Mouse (Mus musculus): ENCODE results near the gene Sin3b. TPM values are rescaled to one million over a fixed set of nuclear protein-coding genes. Genes with fewer than 3 reads are reported as not detected.
"Not testable (repeated sequence)": the region's sequence is repeated elsewhere in the genome, so short reads cannot be mapped to it uniquely, and the experiment has no call there.

Gene Sin3b
- polyA plus RNA-seq, 1 experiment from 2014 or later, result 182 TPM

GRCm38 (mm10) chr8:72683572-72684099, 39.4 kb upstream of the Sin3b start:
- WGBS, result 95% methylated on average over 5 of the region's 5 CpGs
- not testable (repeated sequence) for H3K4me3 ChIP-seq (ENCODE audit: low read length); H3K4me1 ChIP-seq (ENCODE audit: control insufficient read depth, insufficient read depth, low read length); H3K9me3 ChIP-seq (ENCODE audit: control insufficient read depth, low read length); H3K9ac ChIP-seq (ENCODE audit: low read depth, low read length); H3K27me3 ChIP-seq (ENCODE audit: control insufficient read depth, insufficient read depth, low read length); H3K36me3 ChIP-seq (ENCODE audit: control insufficient read depth, insufficient read depth, low read length); ATAC-seq (ENCODE audit: low FRiP score, low TSS enrichment); H3K4me2 ChIP-seq (replicated peaks; ENCODE audit: low read depth, low read length); H3K27ac ChIP-seq (ENCODE audit: low read depth, low read length)

- H3K4me1 ChIP-seq (ENCODE audit: control insufficient read depth, insufficient read depth, low read length), result no peaks in the 10 kb centered on the region
- no peak overlapping the region for H3K4me3 ChIP-seq (ENCODE audit: low read length)
- no peaks in the 10 kb centered on the region for H3K36me3 ChIP-seq (ENCODE audit: control insufficient read depth, insufficient read depth, low read length)
- no peaks in the 10 kb centered on the region for H3K9me3 ChIP-seq (ENCODE audit: control insufficient read depth, low read length)
- H3K27me3 ChIP-seq (ENCODE audit: control insufficient read depth, insufficient read depth, low read length), result no peaks in the 10 kb centered on the region
- 97% methylated on average over 2 of the region's 2 CpGs for whole genome bisulfite sequencing
- no peak overlapping the region for H3K27ac ChIP-seq (ENCODE audit: low read depth, low read length)
- no peak for ATAC-seq (ENCODE audit: low FRiP score, low TSS enrichment)
- no peak overlapping the region for H3K4me2 ChIP-seq (replicated peaks; ENCODE audit: low read depth, low read length)
- no peak overlapping the region for H3K9ac ChIP-seq (ENCODE audit: low read depth, low read length)
These were observed 24.6 kb upstream of the Sin3b start for GRCm38 (mm10) chr8:72698349-72698926.

GRCm38 (mm10) chr8:72712569-72712968, 10.5 kb upstream of the Sin3b start:
- H3K4me3 ChIP-seq (ENCODE audit: low read length), result no peak overlapping the region

DNA sequence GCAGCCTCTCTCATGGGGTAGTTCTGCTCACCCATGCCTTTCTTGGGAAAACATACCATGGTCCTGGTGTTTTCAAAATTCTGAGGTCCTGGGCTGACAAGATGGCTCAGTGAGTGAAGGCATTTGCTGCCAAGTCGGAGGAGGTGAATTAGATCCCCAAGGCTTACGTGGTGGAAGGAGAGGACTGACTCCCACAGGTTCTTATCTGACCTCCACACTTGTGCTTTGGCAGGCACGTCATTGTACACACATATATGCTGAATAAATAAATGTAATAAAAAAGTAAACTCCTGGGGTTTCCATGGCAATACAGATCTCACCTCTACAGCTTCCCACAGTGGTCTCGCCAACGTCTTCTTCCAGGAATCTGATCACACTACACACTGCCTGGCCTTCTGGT, 6.5 kb upstream of the Sin3b start:
- H3K4me2 ChIP-seq (replicated peaks; ENCODE audit: low read depth, low read length), result no peak overlapping the region
- H3K9me3 ChIP-seq (ENCODE audit: control insufficient read depth, low read length), result no peaks in the 10 kb centered on the region
- 71% methylated on average over 5 of the region's 5 CpGs for WGBS

More at GRCm38 (mm10) chr8:72712569-72712968, 10.5 kb upstream of the Sin3b start:
- H3K27me3 ChIP-seq (ENCODE audit: control insufficient read depth, insufficient read depth, low read length), result no peaks in the 10 kb centered on the region
- H3K36me3 ChIP-seq (ENCODE audit: control insufficient read depth, insufficient read depth, low read length), result no peaks in the 10 kb centered on the region
- WGBS, result 62% methylated on average over 6 of the region's 6 CpGs
- no peak for ATAC-seq (ENCODE audit: low FRiP score, low TSS enrichment)
- H3K9ac ChIP-seq (ENCODE audit: low read depth, low read length), result no peak overlapping the region
- H3K27ac ChIP-seq (ENCODE audit: low read depth, low read length), result no peak overlapping the region
- H3K4me2 ChIP-seq (replicated peaks; ENCODE audit: low read depth, low read length), result no peak overlapping the region
- H3K4me1 ChIP-seq (ENCODE audit: control insufficient read depth, insufficient read depth, low read length), result no peaks in the 10 kb centered on the region
- no peaks in the 10 kb centered on the region for H3K9me3 ChIP-seq (ENCODE audit: control insufficient read depth, low read length)

DNA sequence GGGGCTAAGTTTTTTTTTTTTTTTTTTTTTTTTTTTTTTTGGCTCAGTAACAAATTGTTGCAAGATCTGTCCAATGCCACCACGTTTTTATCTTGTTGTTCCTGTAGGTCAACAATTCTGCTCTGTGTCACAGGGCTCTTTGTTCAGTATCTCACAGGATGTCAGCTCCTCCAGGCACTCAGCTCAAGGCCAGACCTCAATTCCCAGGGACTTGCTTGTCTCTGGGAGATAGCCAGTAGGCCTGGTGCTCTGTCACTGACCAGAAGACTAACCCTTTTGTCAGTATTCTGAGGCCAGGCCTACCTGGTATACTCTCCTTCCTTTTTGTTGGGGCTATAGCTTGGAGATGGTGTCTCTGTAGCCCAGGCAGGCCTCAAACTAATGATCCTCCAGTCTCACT, 2.5 kb upstream of the Sin3b start:
- Histone ChIP-seq H3K36me3 (ENCODE audit: control insufficient read depth, insufficient read depth, low read length) (peaks cover 8% of the 10 kb centered on the region; the same call in 1 of the 2 replicates), H3K9me3 (ENCODE audit: control insufficient read depth, low read length) (no peaks in the 10 kb centered on the region; the same call in 1 of the 2 replicates), H3K4me1 (ENCODE audit: control insufficient read depth, insufficient read depth, low read length) (peaks cover 6% of the 10 kb centered on the region; the same call in 1 of the 2 replicates), H3K9ac (ENCODE audit: low read depth, low read length) (no peak overlapping the region), H3K27ac (ENCODE audit: low read depth, low read length) (no peak overlapping the region), H3K27me3 (ENCODE audit: control insufficient read depth, insufficient read depth, low read length) (no peaks in the 10 kb centered on the region), H3K4me2 (replicated peaks; ENCODE audit: low read depth, low read length) (no peak overlapping the region), H3K4me3 (ENCODE audit: low read length) (no peak overlapping the region)
- no peak for ATAC-seq (ENCODE audit: low FRiP score, low TSS enrichment)
- WGBS, result 30% methylated on average over 1 of the region's 1 CpGs

More for the DNA sequence above, 6.5 kb upstream of the Sin3b start:
- ATAC-seq (ENCODE audit: low FRiP score, low TSS enrichment), result no peak
- Histone ChIP-seq H3K27me3 (ENCODE audit: control insufficient read depth, insufficient read depth, low read length) (no peaks in the 10 kb centered on the region), H3K36me3 (ENCODE audit: control insufficient read depth, insufficient read depth, low read length) (no peaks in the 10 kb centered on the region), H3K27ac (ENCODE audit: low read depth, low read length) (no peak overlapping the region), H3K4me3 (ENCODE audit: low read length) (no peak overlapping the region), H3K4me1 (ENCODE audit: control insufficient read depth, insufficient read depth, low read length) (no peaks in the 10 kb centered on the region), H3K9ac (ENCODE audit: low read depth, low read length) (no peak overlapping the region)

- peaks cover 38% of the 10 kb centered on the region for H3K36me3 ChIP-seq (ENCODE audit: control insufficient read depth, insufficient read depth, low read length)
- peak overlapping the region; percentile 96 for H3K4me3 ChIP-seq (ENCODE audit: low read length)
- H3K4me2 ChIP-seq (replicated peaks; ENCODE audit: low read depth, low read length), result peak overlapping the region; percentile 91
- no peaks in the 10 kb centered on the region for H3K27me3 ChIP-seq (ENCODE audit: control insufficient read depth, insufficient read depth, low read length)
- under 1% methylated on average over 30 of the region's 30 CpGs for WGBS
- peaks cover 6% of the 10 kb centered on the region; the same call in 1 of the 2 replicates for H3K4me1 ChIP-seq (ENCODE audit: control insufficient read depth, insufficient read depth, low read length)
- no peaks in the 10 kb centered on the region; the same call in 1 of the 2 replicates for H3K9me3 ChIP-seq (ENCODE audit: control insufficient read depth, low read length)
- peak; percentile 43 for ATAC-seq (ENCODE audit: low FRiP score, low TSS enrichment)
- no peak overlapping the region; the same call in 1 of the 2 replicates for H3K27ac ChIP-seq (ENCODE audit: low read depth, low read length)
- peak overlapping the region; percentile 93 for H3K9ac ChIP-seq (ENCODE audit: low read depth, low read length)
These were observed 541 bp downstream of the Sin3b start for GRCm38 (mm10) chr8:72723651-72724001.

DNA sequence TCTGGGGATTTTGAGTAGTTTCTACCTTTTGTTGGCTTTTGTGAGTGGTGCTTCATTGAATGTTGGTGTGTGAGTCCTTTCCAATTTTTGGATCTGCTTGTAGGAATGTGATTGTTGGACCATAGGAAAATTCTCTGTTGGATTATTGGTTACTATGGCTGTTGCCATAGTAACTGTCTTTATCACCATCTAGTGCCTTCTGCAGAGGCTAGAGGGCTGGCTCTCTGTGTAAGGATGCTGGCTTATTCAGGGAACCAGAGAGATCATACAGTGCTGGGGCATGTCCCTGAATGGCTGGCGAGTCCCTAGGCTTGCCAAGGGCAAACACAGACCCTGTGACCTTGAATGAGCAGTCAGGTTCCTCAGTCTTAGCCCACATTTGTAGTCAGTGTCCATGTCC, 5.6 kb downstream of the Sin3b start:
- WGBS, result 91% methylated on average over 1 of the region's 1 CpGs
- H3K27me3 ChIP-seq (ENCODE audit: control insufficient read depth, insufficient read depth, low read length), result no peaks in the 10 kb centered on the region
- peaks cover 6% of the 10 kb centered on the region; the same call in 1 of the 2 replicates for H3K4me1 ChIP-seq (ENCODE audit: control insufficient read depth, insufficient read depth, low read length)
- peaks cover 86% of the 10 kb centered on the region for H3K36me3 ChIP-seq (ENCODE audit: control insufficient read depth, insufficient read depth, low read length)
- no peak overlapping the region for H3K4me3 ChIP-seq (ENCODE audit: low read length)
- no peak overlapping the region for H3K9ac ChIP-seq (ENCODE audit: low read depth, low read length)
- no peak overlapping the region for H3K4me2 ChIP-seq (replicated peaks; ENCODE audit: low read depth, low read length)
- no peak for ATAC-seq (ENCODE audit: low FRiP score, low TSS enrichment)
- no peaks in the 10 kb centered on the region for H3K9me3 ChIP-seq (ENCODE audit: control insufficient read depth, low read length)
- no peak overlapping the region for H3K27ac ChIP-seq (ENCODE audit: low read depth, low read length)

- WGBS, result 83% methylated on average over 5 of the region's 5 CpGs
- H3K4me2 ChIP-seq (replicated peaks; ENCODE audit: low read depth, low read length), result no peak overlapping the region
These were observed 11.9 kb downstream of the Sin3b start for GRCm38 (mm10) chr8:72735001-72735400.

DNA sequence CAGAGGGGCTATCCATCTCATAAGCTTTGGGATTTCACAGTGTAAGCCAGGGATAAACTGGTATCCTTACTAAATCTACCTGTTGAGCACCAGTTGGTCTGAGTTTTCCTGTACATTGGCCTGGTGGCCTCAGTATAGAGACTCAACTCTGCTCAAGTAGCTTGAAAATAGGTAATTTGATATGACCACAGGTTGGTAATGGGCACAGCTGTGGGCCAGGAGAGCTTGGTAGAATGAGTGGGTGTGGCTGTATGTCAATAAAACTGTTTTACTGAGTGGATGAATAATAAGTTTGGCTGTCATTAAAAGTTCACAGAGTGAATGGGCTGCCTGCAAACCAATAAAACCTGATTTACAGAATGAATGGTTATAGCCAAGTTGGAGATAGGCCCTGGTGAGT, 13.8 kb downstream of the Sin3b start:
- Histone ChIP-seq H3K9me3 (ENCODE audit: control insufficient read depth, low read length) (no peaks in the 10 kb centered on the region), H3K4me3 (ENCODE audit: low read length) (no peak overlapping the region), H3K36me3 (ENCODE audit: control insufficient read depth, insufficient read depth, low read length) (peaks cover 77% of the 10 kb centered on the region), H3K4me2 (replicated peaks; ENCODE audit: low read depth, low read length) (no peak overlapping the region), H3K4me1 (ENCODE audit: control insufficient read depth, insufficient read depth, low read length) (no peaks in the 10 kb centered on the region), H3K9ac (ENCODE audit: low read depth, low read length) (no peak overlapping the region), H3K27me3 (ENCODE audit: control insufficient read depth, insufficient read depth, low read length) (no peaks in the 10 kb centered on the region), H3K27ac (ENCODE audit: low read depth, low read length) (no peak overlapping the region)
- no peak for ATAC-seq (ENCODE audit: low FRiP score, low TSS enrichment)

More at GRCm38 (mm10) chr8:72735001-72735400, 11.9 kb downstream of the Sin3b start:
- no peak for ATAC-seq (ENCODE audit: low FRiP score, low TSS enrichment)
- Histone ChIP-seq H3K9me3 (ENCODE audit: control insufficient read depth, low read length) (no peaks in the 10 kb centered on the region), H3K36me3 (ENCODE audit: control insufficient read depth, insufficient read depth, low read length) (peaks cover 87% of the 10 kb centered on the region), H3K9ac (ENCODE audit: low read depth, low read length) (no peak overlapping the region), H3K27ac (ENCODE audit: low read depth, low read length) (no peak overlapping the region), H3K27me3 (ENCODE audit: control insufficient read depth, insufficient read depth, low read length) (no peaks in the 10 kb centered on the region), H3K4me3 (ENCODE audit: low read length) (no peak overlapping the region), H3K4me1 (ENCODE audit: control insufficient read depth, insufficient read depth, low read length) (no peaks in the 10 kb centered on the region)

Data from kidney, embryonic 14.5 days (tissue).